Mouse (Mus musculus) inflammation-experienced regulatory T-cells, adult 6 months (primary cell): Measurements from ENCODE around the gene Sh3pxd2a. TPM values are rescaled to one million over a fixed set of nuclear protein-coding genes. Genes with fewer than 3 reads are reported as not detected.

Experiments
- ATAC-seq: one replicate; pipeline ENCODE4 v1.8.0; 2017
- polyA plus RNA-seq, 3 experiments: library from polyadenylated mRNA; unstranded; fragments of 100-300 nt; shearing (Covaris generic); gene quantifications; one replicate each; pipeline ENCODE4 v1.2.1; 2017

The Sh3pxd2a gene
- polyA plus RNA-seq, 3 experiments from 2014 or later: 0.30 to 0.87 (median 0.54) TPM

DNA sequence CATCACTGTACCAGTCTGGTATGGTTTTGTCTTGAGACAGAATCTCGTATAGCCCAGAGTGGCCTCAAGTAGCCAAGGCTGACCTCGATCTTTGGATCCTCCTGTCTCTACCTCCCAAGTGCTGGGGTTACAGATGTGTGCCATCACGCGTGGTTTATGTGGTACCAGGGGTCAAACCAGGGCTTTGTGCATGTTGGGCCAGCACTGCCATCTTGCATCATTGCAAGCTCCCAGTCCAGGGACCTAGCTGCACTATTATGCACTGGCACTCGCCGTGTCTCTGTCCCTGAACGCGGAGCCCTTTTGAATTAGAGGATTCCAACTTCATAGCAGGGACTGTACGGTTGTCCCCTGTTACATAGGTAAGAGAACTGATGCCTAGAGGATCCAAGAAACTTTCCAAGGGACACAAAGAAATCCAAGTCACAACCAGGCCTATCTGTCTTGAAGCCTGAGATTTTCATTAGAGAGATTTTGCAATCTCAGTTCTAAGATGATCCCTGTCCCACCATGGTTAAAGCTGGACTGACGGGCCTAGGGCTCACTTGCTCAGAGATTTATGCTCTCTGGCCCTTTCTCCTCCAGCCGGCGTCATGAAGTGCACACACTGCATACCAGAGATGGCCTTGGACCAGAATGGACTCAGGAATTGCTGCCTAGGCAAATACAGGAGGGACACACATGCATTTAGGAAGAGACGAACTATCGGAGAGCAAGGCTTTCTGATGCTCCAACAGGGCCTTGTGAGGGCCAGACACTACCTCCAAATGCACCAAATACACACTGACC is 157.9 kb downstream of the Sh3pxd2a start:
- ATAC-seq: no peak

DNA sequence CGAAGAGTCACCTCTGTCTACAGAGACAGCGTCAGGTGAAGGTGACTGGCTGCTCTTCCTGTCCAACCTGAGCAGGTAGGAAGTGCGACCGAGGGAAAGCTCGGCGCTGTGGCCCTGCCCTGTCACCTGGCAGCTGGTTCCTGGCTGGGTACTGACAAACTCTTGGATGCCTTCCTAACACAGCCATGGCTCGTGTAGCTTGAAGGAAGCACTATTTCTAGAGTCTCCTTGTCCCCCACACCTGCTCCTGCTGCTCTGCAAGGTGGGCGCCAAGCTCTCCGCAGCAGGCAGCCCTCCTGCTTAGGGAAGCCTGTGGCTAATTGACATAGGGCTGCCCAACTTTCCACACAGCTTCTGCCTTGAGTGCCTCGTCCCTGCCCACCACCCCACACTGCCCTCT is 158.8 kb downstream of the Sh3pxd2a start:
- no peak for ATAC-seq

GRCm38 (mm10) chr19:47304170-47304745 is 159.9 kb downstream of the Sh3pxd2a start:
- no peak for ATAC-seq

- no peak for ATAC-seq
These were observed 161.1 kb downstream of the Sh3pxd2a start for GRCm38 (mm10) chr19:47303128-47303527.

DNA sequence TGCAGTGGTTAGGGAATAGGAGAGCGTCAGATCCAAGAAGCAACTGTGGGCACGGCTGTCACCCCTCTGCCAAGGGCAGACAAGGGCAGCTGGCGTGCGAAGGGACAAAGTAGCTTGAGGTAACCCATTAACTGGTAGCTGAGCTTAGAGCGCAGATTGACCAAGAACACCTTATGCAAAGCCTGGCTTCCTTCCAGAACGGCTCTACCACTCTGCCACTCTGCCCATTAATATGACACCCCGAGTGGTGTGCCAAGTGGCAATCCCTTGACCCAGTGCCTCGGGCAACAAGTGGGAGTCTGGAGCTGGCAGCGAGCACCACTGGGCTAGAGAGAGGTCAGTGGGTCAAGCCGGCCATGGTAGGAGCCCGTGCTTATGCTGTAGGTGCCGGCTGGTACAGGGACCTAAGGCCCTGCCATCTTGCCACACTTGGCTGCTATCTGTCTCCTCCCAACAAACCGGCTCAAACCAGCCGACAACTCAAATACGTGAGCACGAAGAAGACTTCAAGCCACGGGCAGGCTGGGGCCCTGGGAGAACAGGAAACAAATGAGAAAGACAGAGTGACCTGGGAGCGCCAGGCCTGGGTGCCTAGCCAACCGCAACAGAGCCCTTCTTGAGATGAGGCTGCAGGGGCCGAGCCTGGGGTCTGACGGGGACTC is 161.9 kb downstream of the Sh3pxd2a start:
- no peak for ATAC-seq

DNA sequence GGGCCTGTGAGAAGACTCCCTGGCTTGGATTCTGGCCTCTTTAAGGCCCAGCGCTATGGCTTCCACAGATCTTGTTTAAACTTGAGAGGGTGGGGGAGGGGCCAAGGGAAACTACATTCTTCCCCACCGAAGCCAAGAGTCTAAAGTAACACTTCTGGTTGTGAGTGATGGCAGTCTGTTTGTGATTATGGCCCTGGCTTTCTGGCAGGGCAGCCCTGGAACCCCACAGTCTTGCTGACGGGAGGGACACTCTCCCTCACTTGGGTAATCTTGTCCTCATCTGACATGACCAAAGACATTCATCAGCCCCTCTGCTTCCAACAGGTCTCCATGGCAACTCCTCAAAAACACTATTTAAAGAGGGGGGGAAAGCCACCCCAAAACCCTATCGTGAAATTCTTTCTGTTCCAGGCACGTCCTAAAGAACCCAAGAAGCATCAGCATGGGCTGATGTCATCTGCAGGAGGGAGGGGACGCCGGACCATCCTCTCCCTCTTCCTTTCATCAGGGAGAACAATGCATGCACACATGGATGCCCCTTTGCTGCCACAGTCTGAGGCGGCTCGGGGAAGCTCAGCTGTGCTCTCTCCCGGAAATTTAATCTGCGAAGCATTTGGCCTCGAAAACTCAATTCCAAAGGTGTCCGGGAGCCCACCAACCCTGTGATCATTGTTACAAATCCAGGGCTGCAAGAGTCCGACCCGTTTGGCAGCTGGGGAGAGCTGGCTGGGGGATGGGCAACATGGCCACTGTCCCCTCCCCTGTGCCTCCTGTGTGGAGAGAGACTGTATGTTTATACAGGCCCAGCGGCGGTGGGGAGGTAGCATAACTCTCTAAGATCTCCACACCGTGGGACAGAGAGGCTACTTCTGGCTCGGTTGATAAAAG is 162.7 kb downstream of the Sh3pxd2a start:
- no peak for ATAC-seq

- ATAC-seq: no peak
These were observed 166.1 kb downstream of the Sh3pxd2a start for GRCm38 (mm10) chr19:47298100-47298499.

GRCm38 (mm10) chr19:47292451-47292951 is 171.7 kb downstream of the Sh3pxd2a start:
- ATAC-seq: no peak

- no peak for ATAC-seq
These were observed 172.7 kb downstream of the Sh3pxd2a start for GRCm38 (mm10) chr19:47291307-47292080.

GRCm38 (mm10) chr19:47286886-47287450 is 177.2 kb downstream of the Sh3pxd2a start:
- ATAC-seq: no peak

DNA sequence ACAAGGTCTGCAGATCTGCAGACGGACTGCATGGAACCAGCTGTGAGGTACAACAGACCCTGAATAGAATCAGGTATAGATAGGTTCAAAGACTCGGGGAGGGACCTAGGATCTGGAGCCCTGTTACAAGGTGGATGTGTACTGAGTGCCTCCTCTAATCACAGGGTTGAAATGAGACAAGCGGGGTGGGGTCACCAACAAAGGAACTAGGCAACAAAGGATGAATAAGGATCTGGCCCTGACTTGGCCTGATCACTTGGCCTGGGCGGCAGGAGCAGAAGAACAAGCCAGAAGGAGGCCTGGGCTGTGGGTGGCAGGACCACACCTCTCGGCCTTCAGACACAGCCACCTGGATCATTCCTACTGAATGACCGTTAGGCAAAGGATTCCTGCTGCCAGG is 178.6 kb downstream of the Sh3pxd2a start:
- ATAC-seq: no peak

- ATAC-seq: no peak
These were observed 181.4 kb downstream of the Sh3pxd2a start for GRCm38 (mm10) chr19:47282688-47283215.

- no peak for ATAC-seq
These were observed 182.1 kb downstream of the Sh3pxd2a start for GRCm38 (mm10) chr19:47282050-47282454.

- ATAC-seq: no peak
These were observed 183.3 kb downstream of the Sh3pxd2a start for GRCm38 (mm10) chr19:47280894-47281293.

DNA sequence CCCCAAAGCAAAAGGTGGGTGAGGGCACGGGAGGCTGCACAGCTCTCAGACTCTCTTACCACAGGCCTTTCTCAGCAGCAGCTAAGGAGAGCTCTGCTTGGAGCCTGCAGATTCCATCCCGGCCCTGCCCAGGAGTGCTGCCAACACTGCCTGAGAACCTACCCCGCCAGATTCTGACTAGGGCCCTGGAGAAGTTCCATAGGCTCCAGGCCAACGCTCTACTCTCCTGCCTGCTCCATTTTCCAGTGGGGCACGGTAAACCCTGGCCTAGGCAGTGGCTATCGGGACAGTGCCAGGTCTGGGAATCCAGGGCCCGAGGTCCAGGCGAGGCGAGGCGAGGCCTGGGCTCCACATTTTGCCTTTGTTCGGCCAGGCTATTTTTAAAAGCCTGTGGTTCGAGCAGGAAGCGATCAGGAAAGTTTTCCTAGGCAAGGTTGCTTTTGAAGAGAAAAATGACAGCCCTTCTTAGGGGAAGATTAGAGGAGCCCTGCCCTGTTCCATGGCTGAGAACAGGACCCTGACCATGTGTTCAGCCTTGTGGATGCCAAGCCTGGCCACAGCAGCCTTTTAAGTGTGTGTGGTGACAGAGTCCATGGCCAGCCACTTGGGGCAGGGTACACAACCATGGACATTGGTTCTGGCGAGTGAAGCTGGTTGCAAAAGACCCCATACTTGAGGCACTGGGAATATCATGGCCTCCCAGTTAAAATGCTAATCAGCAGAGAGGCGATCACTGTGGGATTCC is 184.2 kb downstream of the Sh3pxd2a start:
- ATAC-seq: no peak

DNA sequence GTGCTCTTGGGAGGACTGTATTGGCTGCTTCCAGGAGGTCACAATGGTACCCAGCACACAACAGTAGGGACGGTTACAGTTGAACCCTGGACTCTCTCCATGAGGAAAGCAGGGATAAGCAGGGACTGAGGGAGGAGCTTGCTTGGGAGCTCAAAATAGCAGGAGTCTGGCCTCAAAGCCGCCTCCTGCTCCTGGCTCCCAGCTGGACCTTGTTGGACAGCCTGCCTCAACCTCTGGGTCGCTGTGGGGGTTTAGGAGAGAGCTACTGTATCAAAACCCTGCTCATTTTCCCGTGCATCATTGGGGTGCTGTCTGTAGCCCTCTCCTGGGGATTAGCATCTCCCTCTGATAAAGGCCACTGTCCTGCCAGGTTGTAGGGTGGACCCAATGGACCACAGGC is 184.8 kb downstream of the Sh3pxd2a start:
- ATAC-seq: no peak

GRCm38 (mm10) chr19:47276730-47277129 is 187.5 kb downstream of the Sh3pxd2a start:
- ATAC-seq: no peak

DNA sequence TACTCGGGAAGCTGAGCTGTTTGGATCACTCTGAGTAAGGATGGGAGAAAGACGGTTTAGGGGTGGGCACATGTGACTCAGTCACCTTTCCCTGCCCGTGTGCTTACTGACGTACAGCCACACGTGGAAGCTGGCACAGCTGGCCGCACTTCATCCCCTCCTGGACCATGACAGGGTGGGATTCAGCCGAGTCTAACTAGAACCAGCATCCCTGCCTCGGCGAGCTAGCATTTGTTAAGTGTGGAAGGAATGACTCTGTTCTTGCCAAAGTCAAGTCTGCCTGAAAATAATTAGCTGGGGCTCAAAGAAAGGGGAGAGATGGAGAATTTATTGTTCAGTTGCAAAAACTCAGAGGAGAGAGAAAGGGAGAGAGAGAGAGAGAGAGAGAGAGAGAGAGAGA is 193.7 kb downstream of the Sh3pxd2a start:
- ATAC-seq: no peak

DNA sequence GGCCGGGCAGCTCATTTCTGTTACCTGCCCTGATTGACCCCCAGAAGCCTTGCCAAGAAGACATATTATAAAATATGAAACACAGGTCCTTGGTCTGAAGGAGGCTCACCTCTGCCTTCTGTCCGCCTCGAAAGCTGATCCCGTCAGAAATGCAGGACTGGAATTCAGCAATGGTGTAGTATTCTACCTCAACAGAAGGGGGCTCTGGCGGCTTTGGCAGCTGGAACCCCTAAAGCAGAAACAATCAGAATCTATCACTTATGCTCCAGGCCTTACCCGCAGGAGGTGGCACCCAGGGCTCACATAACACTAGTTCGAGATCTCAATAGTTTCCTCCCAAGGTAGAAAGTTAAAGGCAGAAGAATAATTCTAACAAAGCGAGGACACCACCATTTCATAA is 194.5 kb downstream of the Sh3pxd2a start:
- ATAC-seq: no peak

DNA sequence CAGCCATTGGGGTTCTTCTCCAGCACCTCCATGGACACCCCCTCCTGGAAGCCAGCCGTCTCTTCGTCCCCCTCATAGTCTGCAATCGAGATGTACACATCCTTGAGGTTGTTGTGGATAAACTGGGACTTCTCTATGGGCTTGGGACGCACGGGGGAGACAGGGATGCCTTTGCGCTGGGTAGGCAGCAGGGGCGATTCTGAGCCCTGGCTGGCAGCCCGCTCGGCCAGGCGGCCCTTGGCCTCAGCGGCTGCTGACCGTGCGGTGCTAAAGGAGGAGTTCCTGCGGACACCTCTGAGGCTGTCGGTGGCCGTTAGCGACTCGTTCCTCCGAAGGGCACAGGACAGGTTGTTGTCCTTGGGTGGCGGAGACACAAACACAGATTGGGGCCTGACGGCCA is 197.1 kb downstream of the Sh3pxd2a start:
- ATAC-seq: no peak
